In the genomic region with DNA sequence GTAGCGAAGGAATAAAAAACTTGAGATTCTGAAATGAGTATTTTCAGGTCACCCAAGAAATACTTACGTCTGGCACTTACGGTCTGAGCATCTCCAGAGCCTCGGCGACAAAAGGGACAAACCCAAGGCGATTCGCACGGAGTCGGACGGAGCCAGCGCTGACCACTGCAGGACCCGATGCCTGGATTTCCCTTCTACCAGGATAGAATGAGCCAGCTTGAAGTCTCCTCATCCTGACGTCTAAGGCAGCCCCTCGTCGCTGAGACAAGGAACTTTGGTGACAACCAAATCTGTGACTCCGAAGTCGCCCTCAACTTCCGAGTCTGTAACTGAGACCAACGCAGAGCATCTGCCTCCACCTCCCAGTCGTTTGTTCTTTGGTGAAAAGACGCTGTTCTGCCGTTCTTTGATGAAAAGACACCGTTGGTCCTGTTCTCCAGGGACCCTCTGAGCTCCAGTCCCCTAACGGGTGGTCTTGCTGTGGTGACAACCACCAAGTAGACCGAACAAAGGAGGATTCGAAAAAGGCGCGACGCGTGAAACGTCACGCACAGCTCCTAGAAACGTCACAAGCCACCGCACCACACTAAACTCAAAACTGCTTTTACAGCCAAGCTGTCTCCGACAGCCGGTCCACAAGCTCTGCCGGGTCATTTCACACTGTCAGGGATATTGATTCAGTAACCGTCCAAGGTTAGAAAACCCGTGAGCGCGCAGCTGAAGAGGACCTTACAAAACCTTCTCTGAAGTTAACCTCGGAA, we compare ENCODE assay signal across 9 mouse cellular contexts. TPM values are rescaled to one million over a fixed set of nuclear protein-coding genes. Genes with fewer than 3 reads are reported as not detected.
DNase-seq lines count a peak whose midpoint lies in the region; ATAC-seq and TF ChIP-seq lines count a peak whose summit lies in the region.
"Had no signal": no experiment of that assay in that cellular context is flagged by ENCODE, and none has a peak within 500 bp of the region (broad histone marks: within the 10 kb centered on the region; RNA-seq: fewer than 3 reads in every experiment).

No protein-coding gene starts in this region.

- peak overlapping the region; percentile 75 for H3K4me2 ChIP-seq in forebrain, postnatal 0 days (ENCODE audit: low read depth)
- H3K4me2 ChIP-seq in liver, embryonic 16.5 days (ENCODE audit: low read depth, low read length), result peak overlapping the region; percentile 43

- H3K9ac ChIP-seq in ES-Bruce4 (ENCODE audit: low read depth, poor library complexity, severe bottlenecking), result no peak overlapping the region
- H3K9ac ChIP-seq in forebrain, postnatal 0 days, result peak overlapping the region; percentile 40
- no peak overlapping the region for H3K9ac ChIP-seq in liver, embryonic 16.5 days (ENCODE audit: low read depth, low read length)

- H3K9me3 ChIP-seq in ES-Bruce4 (replicated peaks; ENCODE audit: control insufficient read depth, insufficient read depth, low read length, poor library complexity, severe bottlenecking), result no peaks in the 10 kb centered on the region
- H3K9me3 ChIP-seq in forebrain, postnatal 0 days (ENCODE audit: low read length), result no peaks in the 10 kb centered on the region
- no peaks in the 10 kb centered on the region for H3K9me3 ChIP-seq in liver, embryonic 16.5 days (replicated peaks; ENCODE audit: control insufficient read depth, low read length)

- intact Hi-C loops in gastrocnemius, adult 2 months (cut with DNase I), result no loop called here

- TF ChIP-seq POLR2A in ES-Bruce4 (IDR thresholded peaks at IDR 0.05; ENCODE audit: insufficient read depth, low read length), result no peak

- no peak for TF ChIP-seq EP300 in ES-Bruce4 (IDR thresholded peaks at IDR 0.05; ENCODE audit: insufficient read depth, low read depth, low read length)

- no peak for TF ChIP-seq CTCF in gastrocnemius, adult 2 months (IDR thresholded peaks at IDR 0.05)
- no peak for TF ChIP-seq CTCF in ES-Bruce4 (IDR thresholded peaks at IDR 0.05; ENCODE audit: low read depth, low read length)
- no peak for TF ChIP-seq CTCF in forebrain, postnatal 0 days (IDR thresholded peaks at IDR 0.05; ENCODE audit: low read depth)

- no peaks in the 10 kb centered on the region for H3K4me1 ChIP-seq in ES-Bruce4 (ENCODE audit: control insufficient read depth, insufficient read depth, low read length)
- peaks cover 7% of the 10 kb centered on the region; the same call in 1 of the 2 replicates for H3K4me1 ChIP-seq in forebrain, postnatal 0 days (ENCODE audit: insufficient read depth)
- no peaks in the 10 kb centered on the region; the same call in 1 of the 2 replicates for H3K4me1 ChIP-seq in liver, embryonic 16.5 days (ENCODE audit: control insufficient read depth, low read depth, low read length)

- peak; percentile 63 for ATAC-seq in forebrain, postnatal 0 days
- no peak for ATAC-seq in liver, embryonic 16.5 days (ENCODE audit: low read depth)

- 2% methylated on average over 42 of the region's 42 CpGs for WGBS in forebrain, postnatal 0 days
- 1% methylated on average over 42 of the region's 42 CpGs for WGBS in liver, embryonic 16.5 days (ENCODE audit: insufficient replicate concordance)

- no peak for DNase-seq in gastrocnemius, adult 2 months
- DNase-seq in gastrocnemius, adult 8-10 months (ENCODE audit: low spot score in 2 of 2), result no peak
- peak; percentile 72 for DNase-seq in forebrain, postnatal 0 days
- DNase-seq in MN1 (ENCODE audit: low spot score), result no peak
- no peak for DNase-seq in cerebellum, adult 8-10 months
- DNase-seq in frontal cortex, adult 2 months (ENCODE audit: extremely low spot score in 1 of 2, low spot score in 1 of 2), result no peak
- DNase-seq: cerebellum, postnatal 25 days had no signal

- no peak overlapping the region for H3K27ac ChIP-seq in gastrocnemius, adult 2 months
- H3K27ac ChIP-seq in ES-Bruce4 (ENCODE audit: insufficient read depth, low read length), result no peak overlapping the region
- H3K27ac ChIP-seq in forebrain, postnatal 0 days (ENCODE audit: low read depth, low read length), result no peak overlapping the region
- no peak overlapping the region for H3K27ac ChIP-seq in liver, embryonic 16.5 days (ENCODE audit: low read length)

- H3K4me3 ChIP-seq in gastrocnemius, adult 2 months, result peak overlapping the region; percentile 30
- H3K4me3 ChIP-seq in ES-Bruce4 (ENCODE audit: low read depth, low read length), result peak overlapping the region; percentile 22
- H3K4me3 ChIP-seq in forebrain, postnatal 0 days (ENCODE audit: low read depth, low read length), result peak overlapping the region; percentile 45
- H3K4me3 ChIP-seq in liver, embryonic 16.5 days (ENCODE audit: low read depth, low read length), result peak overlapping the region; percentile 30

- no peaks in the 10 kb centered on the region for H3K36me3 ChIP-seq in ES-Bruce4 (ENCODE audit: control insufficient read depth, insufficient read depth, low read length, poor library complexity, severe bottlenecking)
- no peaks in the 10 kb centered on the region for H3K36me3 ChIP-seq in forebrain, postnatal 0 days (ENCODE audit: insufficient read depth)
- no peaks in the 10 kb centered on the region for H3K36me3 ChIP-seq in liver, embryonic 16.5 days (ENCODE audit: control insufficient read depth, insufficient read depth)

- H3K27me3 ChIP-seq in ES-Bruce4 (ENCODE audit: control insufficient read depth, insufficient read depth, low read length, poor library complexity, severe bottlenecking), result no peaks in the 10 kb centered on the region
- H3K27me3 ChIP-seq in forebrain, postnatal 0 days (ENCODE audit: insufficient read depth, low read length), result peaks cover 57% of the 10 kb centered on the region
- peaks cover 56% of the 10 kb centered on the region for H3K27me3 ChIP-seq in liver, embryonic 16.5 days (ENCODE audit: control insufficient read depth, insufficient read depth, low read depth, low read length)

RNA-seq across cellular contexts. Expression of gene Zfp322a, which starts 55.9 kb away (rescaled TPM):
- 10 to 100 TPM in 1 of 2 experiments, 1 to 10 TPM in 1; 8.9 to 12.7 TPM for total RNA-seq in gastrocnemius, adult 2 months (2021)
- total RNA-seq in gastrocnemius, adult 8-10 months (2022), result 10 to 100 TPM in 1 of 4 experiments, 1 to 10 TPM in 3; 7.2 to 11.7 (median 8.3) TPM
- 47.3 and 52.8 TPM in 2 replicates for polyA plus RNA-seq in ES-Bruce4 (2011; ENCODE audit: insufficient read depth, insufficient read length, low read depth, missing spikeins)
- 32.9 and 35.5 TPM in 2 replicates for total RNA-seq in forebrain, postnatal 0 days (2014; rRNA removed)
- 23.1 and 33.6 TPM in 2 replicates for polyA plus RNA-seq in forebrain, postnatal 0 days (2015; fragmentation: Nextera tagmentation; extraction: Ambion mirVana)
- 12.0 and 13.1 TPM in 2 replicates for polyA plus RNA-seq in liver, embryonic 16.5 days (2015; fragmentation: Nextera tagmentation; extraction: Ambion mirVana)
- polyA plus RNA-seq in frontal cortex, adult 2 months (2012; rRNA removed), result 16.4 and 18.5 TPM in 2 replicates
